In genomic region chr7:135609028-135609427, GRCm38 (mm10) we compare ENCODE assay signal across 16 mouse cellular contexts.
DNase-seq lines count a peak whose midpoint lies in the region; ATAC-seq and TF ChIP-seq lines count a peak whose summit lies in the region.
"Had no signal": no experiment of that assay in that cellular context is flagged by ENCODE, and none has a peak within 500 bp of the region (broad histone marks: within the 10 kb centered on the region; RNA-seq: fewer than 3 reads in every experiment).

No protein-coding gene starts in this region.

- H3K9me3 ChIP-seq in heart, embryonic 12.5 days (replicated peaks), result peaks cover 2% of the 10 kb centered on the region; the same call in 1 of the 2 replicates
- H3K9me3 ChIP-seq in liver, embryonic 12.5 days (replicated peaks), result no peaks in the 10 kb centered on the region
- no peaks in the 10 kb centered on the region for H3K9me3 ChIP-seq in stomach, postnatal 0 days (ENCODE audit: control insufficient read depth, low read length)
- H3K9me3 ChIP-seq: neural tube, embryonic 12.5 days had no signal

- no peaks in the 10 kb centered on the region for H3K36me3 ChIP-seq in heart, embryonic 12.5 days
- peaks cover 1% of the 10 kb centered on the region; the same call in 1 of the 2 replicates for H3K36me3 ChIP-seq in liver, embryonic 12.5 days
- no peaks in the 10 kb centered on the region for H3K36me3 ChIP-seq in stomach, postnatal 0 days (ENCODE audit: control insufficient read depth, insufficient read depth, low read length)
- H3K36me3 ChIP-seq: neural tube, embryonic 12.5 days had no signal

- 22% methylated on average over 3 of the region's 3 CpGs for WGBS in heart, embryonic 12.5 days
- WGBS in liver, embryonic 12.5 days (ENCODE audit: insufficient replicate concordance), result 20% methylated on average over 3 of the region's 3 CpGs
- 15% methylated on average over 3 of the region's 3 CpGs for WGBS in stomach, postnatal 0 days

- no peak overlapping the region for H3K9ac ChIP-seq in heart, embryonic 12.5 days
- H3K9ac ChIP-seq in liver, embryonic 12.5 days, result no peak overlapping the region
- no peak overlapping the region for H3K9ac ChIP-seq in stomach, postnatal 0 days (ENCODE audit: low read length)
- H3K9ac ChIP-seq: neural tube, embryonic 12.5 days had no signal

- ATAC-seq in heart, embryonic 12.5 days (ENCODE audit: insufficient number of reproducible peaks, low FRiP score), result no peak
- no peak for ATAC-seq in liver, embryonic 12.5 days
- ATAC-seq in stomach, postnatal 0 days (ENCODE audit: low FRiP score, low TSS enrichment), result no peak
- ATAC-seq: hindbrain, postnatal 0 days had no signal

- no peak for TF ChIP-seq CTCF in embryonic fibroblast, embryonic 13.5 days (IDR thresholded peaks at IDR 0.05; ENCODE audit: borderline replicate concordance, insufficient read depth, low read length)
- no peak for TF ChIP-seq CTCF in stomach, postnatal 0 days (IDR thresholded peaks at IDR 0.05; ENCODE audit: low read depth)

- H3K4me1 ChIP-seq in heart, embryonic 12.5 days (replicated peaks), result peaks cover 34% of the 10 kb centered on the region
- peaks cover 62% of the 10 kb centered on the region for H3K4me1 ChIP-seq in liver, embryonic 12.5 days
- peaks cover 44% of the 10 kb centered on the region for H3K4me1 ChIP-seq in embryonic fibroblast, embryonic 13.5 days (ENCODE audit: control insufficient read depth, insufficient read depth, low read length)
- 0 out of 2 replicates have a peak, but pooled peaks cover 3% of the 10 kb centered on the region for H3K4me1 ChIP-seq in stomach, postnatal 0 days (replicated peaks; ENCODE audit: control insufficient read depth, insufficient read depth)
- H3K4me1 ChIP-seq: neural tube, embryonic 12.5 days had no signal

- no peak for TF ChIP-seq EP300 in stomach, postnatal 0 days (optimal IDR thresholded peaks at IDR 0.05)

- H3K4me2 ChIP-seq in heart, embryonic 12.5 days, result no peak overlapping the region
- peak overlapping the region; percentile 15; the same call in 1 of the 2 replicates for H3K4me2 ChIP-seq in liver, embryonic 12.5 days
- no peak overlapping the region for H3K4me2 ChIP-seq in stomach, postnatal 0 days (replicated peaks; ENCODE audit: low read depth)
- H3K4me2 ChIP-seq: neural tube, embryonic 12.5 days had no signal

- peak overlapping the region; percentile 27; the same call in 1 of the 2 replicates for H3K27ac ChIP-seq in heart, embryonic 12.5 days (ENCODE audit: poor library complexity, severe bottlenecking)
- H3K27ac ChIP-seq in liver, embryonic 12.5 days, result peak overlapping the region; percentile 43; the same call in 1 of the 2 replicates
- peak overlapping the region; percentile 78; the same call in 1 of the 2 replicates for H3K27ac ChIP-seq in embryonic fibroblast, embryonic 13.5 days (ENCODE audit: insufficient read depth, low read length)
- peak overlapping the region; percentile 73 for H3K27ac ChIP-seq in stomach, postnatal 0 days (replicated peaks)
- H3K27ac ChIP-seq: hindbrain, postnatal 0 days; neural tube, embryonic 12.5 days had no signal

- no peak for DNase-seq in heart, postnatal 10 days
- no peak for DNase-seq in liver
- DNase-seq in stomach, postnatal 0 days (ENCODE audit: low spot score), result no peak
- DNase-seq in embryo, embryonic 10.5 days (ENCODE audit: low spot score), result no peak
- DNase-seq: adrenal gland, postnatal 36 days; cerebellum, adult 9-10 months; gastrocnemius, postnatal 14 days; kidney, postnatal 25 days; lung, postnatal 10 days; right cerebral cortex, postnatal 25 days; thymus, adult 18-20 months had no signal

- H3K27me3 ChIP-seq in heart, embryonic 12.5 days (replicated peaks), result peaks cover 11% of the 10 kb centered on the region; the same call in 1 of the 2 replicates
- no peaks in the 10 kb centered on the region for H3K27me3 ChIP-seq in liver, embryonic 12.5 days (replicated peaks)
- H3K27me3 ChIP-seq in stomach, postnatal 0 days (ENCODE audit: control insufficient read depth, insufficient read depth, low read length), result no peaks in the 10 kb centered on the region
- H3K27me3 ChIP-seq: neural tube, embryonic 12.5 days had no signal

- intact Hi-C loops in heart, postnatal 10 days (cut with DNase I), result no loop called here

- H3K4me3 ChIP-seq in heart, embryonic 12.5 days, result no peak overlapping the region
- H3K4me3 ChIP-seq in liver, embryonic 12.5 days, result no peak overlapping the region
- no peak overlapping the region for H3K4me3 ChIP-seq in embryonic fibroblast, embryonic 13.5 days (ENCODE audit: insufficient read depth, low read length)
- H3K4me3 ChIP-seq in stomach, postnatal 0 days (ENCODE audit: low read depth, low read length), result no peak overlapping the region
- H3K4me3 ChIP-seq: neural tube, embryonic 12.5 days had no signal

- TF ChIP-seq POLR2A in embryonic fibroblast, embryonic 13.5 days (IDR thresholded peaks at IDR 0.05; ENCODE audit: low read depth, low read length), result no peak

Comparison
In these comparisons a context has a peak if more than half of its experiments do, and no peak if none do; other contexts are left out.
1. H3K27ac ChIP-seq: peak in every context shown above with its lines; median percentile 78 in embryonic fibroblast, embryonic 13.5 days; 73 in stomach, postnatal 0 days; 43 in liver, embryonic 12.5 days; 27 in heart, embryonic 12.5 days.